ENCODE assay signal across 23 mouse cellular contexts in genomic region chr10:31062732-31063131, GRCm38 (mm10).
DNase-seq lines count a peak whose midpoint lies in the region; ATAC-seq and TF ChIP-seq lines count a peak whose summit lies in the region.
"Had no signal": no experiment of that assay in that cellular context is flagged by ENCODE, and none has a peak within 500 bp of the region (broad histone marks: within the 10 kb centered on the region; RNA-seq: fewer than 3 reads in every experiment).

No protein-coding gene starts in this region.

- H3K27ac ChIP-seq in cerebellum, adult 2 months (ENCODE audit: insufficient read depth, low read length), result no peak overlapping the region
- H3K27ac ChIP-seq in liver, embryonic 14.5 days, result no peak overlapping the region
- no peak overlapping the region for H3K27ac ChIP-seq in liver, embryonic 11.5 days (ENCODE audit: low read depth, low read length)
- H3K27ac ChIP-seq in hindbrain, postnatal 0 days, result no peak overlapping the region
- H3K27ac ChIP-seq: layer of hippocampus, adult 2 months; limb, embryonic 12.5 days; liver, embryonic 15.5 days; midbrain, embryonic 15.5 days had no signal

- no peaks in the 10 kb centered on the region for H3K4me1 ChIP-seq in cerebellum, adult 2 months (ENCODE audit: control insufficient read depth, insufficient read depth, low read length)
- no peaks in the 10 kb centered on the region; a peak in 1 of 4 replicates for H3K4me1 ChIP-seq in liver, embryonic 14.5 days (replicated peaks; ENCODE audit: control insufficient read depth in 2 of 2, insufficient read depth in 2 of 2, low read length in 1 of 2)
- H3K4me1 ChIP-seq in liver, embryonic 11.5 days (replicated peaks; ENCODE audit: control insufficient read depth, insufficient read depth, low read length), result no peaks in the 10 kb centered on the region
- no peaks in the 10 kb centered on the region for H3K4me1 ChIP-seq in hindbrain, postnatal 0 days (ENCODE audit: insufficient read depth, low read length)
- H3K4me1 ChIP-seq: limb, embryonic 12.5 days; liver, embryonic 15.5 days; midbrain, embryonic 15.5 days had no signal

- 21% methylated on average over 2 of the region's 2 CpGs for WGBS in cerebellum, adult 2 months
- WGBS in liver, embryonic 14.5 days (ENCODE audit: insufficient replicate concordance), result 5% methylated on average over 2 of the region's 2 CpGs
- 28% methylated on average over 2 of the region's 2 CpGs for WGBS in liver, embryonic 11.5 days
- 50% methylated on average over 2 of the region's 2 CpGs for WGBS in hindbrain, postnatal 0 days

- no peak for TF ChIP-seq CTCF in cerebellum, adult 2 months (IDR thresholded peaks at IDR 0.05; ENCODE audit: borderline replicate concordance, insufficient read depth, low read depth, low read length)
- TF ChIP-seq CTCF in liver, embryonic 14.5 days (IDR thresholded peaks at IDR 0.05; ENCODE audit: low read depth), result no peak
- no peak for TF ChIP-seq CTCF in hindbrain, postnatal 0 days (IDR thresholded peaks at IDR 0.05; ENCODE audit: low read depth)

- no peaks in the 10 kb centered on the region for H3K27me3 ChIP-seq in cerebellum, adult 2 months (ENCODE audit: control insufficient read depth, insufficient read depth, low read length)
- H3K27me3 ChIP-seq in liver, embryonic 14.5 days (ENCODE audit: control insufficient read depth, insufficient read depth, low read length), result no peaks in the 10 kb centered on the region
- H3K27me3 ChIP-seq in liver, embryonic 11.5 days (replicated peaks; ENCODE audit: control insufficient read depth, insufficient read depth, low read length), result no peaks in the 10 kb centered on the region
- no peaks in the 10 kb centered on the region for H3K27me3 ChIP-seq in hindbrain, postnatal 0 days (ENCODE audit: insufficient read depth, low read length)
- H3K27me3 ChIP-seq: limb, embryonic 12.5 days; liver, embryonic 15.5 days; midbrain, embryonic 15.5 days had no signal

- H3K9ac ChIP-seq in liver, embryonic 14.5 days (replicated peaks), result no peak overlapping the region
- H3K9ac ChIP-seq in liver, embryonic 11.5 days (ENCODE audit: low read depth, low read length), result no peak overlapping the region
- H3K9ac ChIP-seq in hindbrain, postnatal 0 days (replicated peaks; ENCODE audit: low read length), result no peak overlapping the region
- H3K9ac ChIP-seq: forebrain, postnatal 0 days; limb, embryonic 12.5 days; liver, embryonic 15.5 days; midbrain, embryonic 15.5 days had no signal

- peak; percentile 7 to 15 for DNase-seq in cerebellum, postnatal 10 days
- no peak for DNase-seq in cerebellum, adult 2 months
- no peak for DNase-seq in liver, embryonic 14.5 days (ENCODE audit: low read depth in 3 of 3, low spot score in 3 of 3)
- DNase-seq in liver, embryonic 11.5 days (ENCODE audit: low spot score), result no peak
- DNase-seq in 3T3-L1 (ENCODE audit: low read depth, low spot score), result peak; percentile 3
- DNase-seq in hindbrain, postnatal 0 days (ENCODE audit: low spot score), result no peak
- DNase-seq: cerebellum, adult 18-20 months; cerebellum, postnatal 36 days; forebrain, postnatal 0 days; gastrocnemius, postnatal 25 days; kidney, postnatal 25 days; lung, postnatal 14 days; thymus, adult 18-20 months; thymus, postnatal 36 days had no signal

- H3K36me3 ChIP-seq in liver, embryonic 14.5 days (replicated peaks; ENCODE audit: control insufficient read depth, insufficient read depth, low read depth), result no peaks in the 10 kb centered on the region
- H3K36me3 ChIP-seq in liver, embryonic 11.5 days (ENCODE audit: control insufficient read depth, insufficient read depth, low read length), result no peaks in the 10 kb centered on the region
- no peaks in the 10 kb centered on the region for H3K36me3 ChIP-seq in hindbrain, postnatal 0 days (ENCODE audit: insufficient read depth, low read length)
- H3K36me3 ChIP-seq: limb, embryonic 12.5 days; liver, embryonic 15.5 days; midbrain, embryonic 15.5 days had no signal

- H3K4me2 ChIP-seq in liver, embryonic 14.5 days (ENCODE audit: low read depth), result no peak overlapping the region
- H3K4me2 ChIP-seq in liver, embryonic 11.5 days, result no peak overlapping the region
- no peak overlapping the region for H3K4me2 ChIP-seq in hindbrain, postnatal 0 days (ENCODE audit: low read depth, low read length)
- H3K4me2 ChIP-seq: limb, embryonic 12.5 days; liver, embryonic 15.5 days; midbrain, embryonic 15.5 days had no signal

- H3K9me3 ChIP-seq in liver, embryonic 14.5 days (ENCODE audit: control insufficient read depth, low read length), result no peaks in the 10 kb centered on the region
- no peaks in the 10 kb centered on the region for H3K9me3 ChIP-seq in liver, embryonic 11.5 days (ENCODE audit: control insufficient read depth, low read length)
- no peaks in the 10 kb centered on the region for H3K9me3 ChIP-seq in hindbrain, postnatal 0 days (ENCODE audit: low read length)
- H3K9me3 ChIP-seq: limb, embryonic 12.5 days; liver, embryonic 15.5 days; midbrain, embryonic 15.5 days had no signal

- ATAC-seq in liver, embryonic 14.5 days (ENCODE audit: insufficient read depth), result peak; percentile 43; the same call in 1 of the 2 replicates
- no peak for ATAC-seq in liver, embryonic 11.5 days (replicated peaks; ENCODE audit: low FRiP score)
- peak; percentile 18; the same call in 1 of the 2 replicates for ATAC-seq in common myeloid progenitor, adult 5-6 weeks (replicated peaks; ENCODE audit: low read depth, poor library complexity, severe bottlenecking)
- no peak for ATAC-seq in hindbrain, postnatal 0 days
- ATAC-seq: CD4-positive, CD25-positive, alpha-beta regulatory T cell, adult 4 months; forebrain, postnatal 0 days; hindbrain, embryonic 16.5 days; intestine, embryonic 16.5 days; midbrain, embryonic 15.5 days had no signal

- no peak for TF ChIP-seq POLR2A in cerebellum, adult 2 months (IDR thresholded peaks at IDR 0.05; ENCODE audit: borderline replicate concordance, insufficient read depth, low read length)

- TF ChIP-seq EP300 in liver, embryonic 14.5 days (IDR thresholded peaks at IDR 0.05; ENCODE audit: low read depth), result no peak

- H3K4me3 ChIP-seq in cerebellum, adult 2 months (replicated peaks; ENCODE audit: insufficient read depth, low read depth, low read length), result no peak overlapping the region
- no peak overlapping the region for H3K4me3 ChIP-seq in liver, embryonic 14.5 days (ENCODE audit: insufficient read depth in 1 of 2, low read depth in 2 of 2, low read length in 2 of 2)
- no peak overlapping the region for H3K4me3 ChIP-seq in liver, embryonic 11.5 days (ENCODE audit: low read depth, low read length)
- H3K4me3 ChIP-seq in hindbrain, postnatal 0 days (ENCODE audit: low read length), result no peak overlapping the region
- H3K4me3 ChIP-seq: layer of hippocampus, adult 2 months; limb, embryonic 12.5 days; liver, embryonic 15.5 days; midbrain, embryonic 15.5 days; myocyte had no signal

Comparison
In these comparisons a context has a peak if more than half of its experiments do, and no peak if none do; other contexts are left out.
1. DNase-seq: peak in cerebellum, postnatal 10 days (2 of 2) and 3T3-L1 (single experiment); none in cerebellum, adult 2 months (0 of 2), liver, embryonic 14.5 days (0 of 3), liver, embryonic 11.5 days (single experiment) and hindbrain, postnatal 0 days (single experiment).
2. ATAC-seq: peak in liver, embryonic 14.5 days (single experiment) and common myeloid progenitor, adult 5-6 weeks (single experiment); none in liver, embryonic 11.5 days (single experiment) and hindbrain, postnatal 0 days (single experiment).